Mouse (Mus musculus) heart, postnatal 4 days (tissue): Measurements from ENCODE around the gene Vmn2r3. TPM values are rescaled to one million over a fixed set of nuclear protein-coding genes. Genes with fewer than 3 reads are reported as not detected.
"Not testable (repeated sequence)": the region's sequence is repeated elsewhere in the genome, so short reads cannot be mapped to it uniquely, and the experiment has no call there.

Experiments
- DNase-seq: peaks from one replicate; pipeline ENCODE4 v3.0.0; 2021
- total RNA-seq, 2 experiments: library from RNA; stranded (reverse); gene quantifications; 2 replicates each; pipeline ENCODE4 v1.2.3; 2021

The Vmn2r3 gene
- not detected for total RNA-seq

DNA sequence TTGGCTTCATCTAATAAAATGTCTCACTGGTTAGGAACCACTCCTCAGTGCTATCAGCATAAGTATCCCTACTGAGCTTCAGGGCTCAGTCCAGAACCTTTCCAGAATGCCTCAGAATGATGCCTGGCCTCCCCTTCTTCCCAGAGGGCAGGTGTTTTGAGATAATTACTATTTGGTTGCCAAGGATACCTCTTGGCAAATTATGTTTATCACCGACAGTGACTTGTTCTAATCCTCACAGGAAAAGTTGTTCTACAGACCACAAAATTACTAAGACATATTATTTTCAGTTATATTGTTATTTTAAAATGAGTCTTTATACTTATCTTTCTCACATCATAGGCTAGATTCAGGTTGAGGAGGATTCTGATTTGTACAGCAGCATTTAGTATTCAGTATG is at the start of gene Vmn2r3:
Gene Vmn2r3 (minus strand): TSS at position 101 of the 400 bp plus-strand sequence.
- DNase-seq = no peak

DNA sequence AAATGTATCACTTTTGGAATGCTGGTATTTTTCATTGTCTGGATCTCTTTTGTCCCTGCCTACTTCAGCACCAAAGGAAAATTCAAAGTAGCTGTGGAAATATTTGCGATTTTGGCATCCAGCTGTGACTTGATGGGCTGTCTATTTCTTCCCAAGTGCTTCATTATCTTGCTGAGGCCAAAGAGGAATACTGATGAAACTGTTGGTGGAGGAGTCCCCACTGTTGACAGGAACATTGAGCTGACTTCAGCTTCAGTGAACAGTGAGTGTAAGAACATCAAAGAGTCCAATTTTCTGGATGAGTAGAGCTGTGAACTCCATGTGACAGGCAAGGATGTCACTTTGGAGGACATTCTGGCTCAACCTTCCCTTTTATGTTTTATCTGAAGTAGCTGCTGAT is 43.0 kb upstream of the Vmn2r3 start:
- DNase-seq = no peak

GRCm38 (mm10) chr3:64321824-64322223 is 32.3 kb upstream of the Vmn2r3 start:
- DNase-seq = no peak

GRCm38 (mm10) chr3:64306799-64307198 is 17.3 kb upstream of the Vmn2r3 start:
- DNase-seq = no peak

DNA sequence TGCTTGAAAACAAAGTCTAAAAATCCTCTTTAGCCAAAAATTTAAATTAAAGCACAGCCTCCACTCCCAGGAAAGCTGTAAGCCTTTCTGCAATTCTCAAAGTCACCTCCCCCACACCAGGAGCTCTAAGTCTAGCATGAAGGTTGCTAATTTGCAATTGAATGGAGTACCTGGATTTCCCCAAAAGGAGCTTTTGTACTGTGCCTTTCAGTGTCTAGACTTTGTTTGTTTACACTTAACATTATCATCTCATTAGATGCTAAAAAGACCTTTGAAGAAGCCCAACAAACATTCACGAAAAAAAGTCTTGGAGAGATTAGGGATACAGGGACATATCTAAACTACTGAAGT is 23.8 kb downstream of the Vmn2r3 start:
- no peak for DNase-seq

GRCm38 (mm10) chr3:64265056-64265761 is 24.3 kb downstream of the Vmn2r3 start:
- DNase-seq = not testable (repeated sequence)

GRCm38 (mm10) chr3:64259582-64259981 is 29.9 kb downstream of the Vmn2r3 start:
- DNase-seq = peak; percentile 38

DNA sequence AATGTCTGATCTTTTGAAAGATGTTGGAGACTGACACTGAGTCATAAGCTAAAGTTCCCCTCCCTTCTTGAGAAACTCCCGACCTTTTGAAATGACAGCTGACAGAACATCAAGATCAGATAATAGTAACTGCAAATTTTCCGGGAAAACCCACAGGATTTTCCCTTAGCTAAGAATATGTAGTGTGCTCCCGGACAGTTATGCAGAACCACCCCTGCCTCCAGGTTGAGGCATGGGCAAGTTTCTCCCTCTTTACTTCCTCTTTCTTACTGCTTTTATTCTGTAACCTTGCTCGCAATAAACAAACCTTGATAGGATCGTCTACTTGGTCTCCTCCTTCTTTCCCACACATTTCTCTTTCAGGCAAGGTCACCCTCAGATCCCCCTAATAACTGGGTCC is 37.9 kb downstream of the Vmn2r3 start:
- DNase-seq = no peak

- DNase-seq = not testable (repeated sequence)
These were observed 39.0 kb downstream of the Vmn2r3 start for GRCm38 (mm10) chr3:64250461-64250860.

GRCm38 (mm10) chr3:64235459-64235858 is 54.0 kb downstream of the Vmn2r3 start:
- DNase-seq = not testable (repeated sequence)

GRCm38 (mm10) chr3:64233655-64234054 is 55.9 kb downstream of the Vmn2r3 start:
- DNase-seq = not testable (repeated sequence)

- no peak for DNase-seq
These were observed 62.3 kb downstream of the Vmn2r3 start for GRCm38 (mm10) chr3:64227243-64227642.

Other genes starting within 250 kb of the Vmn2r3 start
- under 1 TPM; 0.10 to 0.18 TPM for gene Vmn2r1, start 208.2 kb downstream of the Vmn2r3 start, total RNA-seq
- not detected for gene Vmn2r2, start 147.8 kb downstream of the Vmn2r3 start, total RNA-seq
- gene Vmn2r4, start 125.7 kb upstream of the Vmn2r3 start, total RNA-seq = not detected
- not detected for gene Vmn2r5, start 220.1 kb upstream of the Vmn2r3 start, total RNA-seq